Mouse (Mus musculus) telencephalon, adult 2 months (tissue): ENCODE measurements at regions not wholly inside any gene's neighbourhood (a gene's known extent, or its start where the extent isn't known, plus 50 kb on each side); places are given as distances from the start of the nearest gene placed in this dataset.
"Not testable (repeated sequence)": the region's sequence is repeated elsewhere in the genome, so short reads cannot be mapped to it uniquely, and the experiment has no call there.

ENCODE experiments used
- DNase-seq: peaks from one replicate; pipeline ENCODE4 v3.0.0-alpha.2; 2011; ENCODE audit warnings: low read depth, low spot score

DNA sequence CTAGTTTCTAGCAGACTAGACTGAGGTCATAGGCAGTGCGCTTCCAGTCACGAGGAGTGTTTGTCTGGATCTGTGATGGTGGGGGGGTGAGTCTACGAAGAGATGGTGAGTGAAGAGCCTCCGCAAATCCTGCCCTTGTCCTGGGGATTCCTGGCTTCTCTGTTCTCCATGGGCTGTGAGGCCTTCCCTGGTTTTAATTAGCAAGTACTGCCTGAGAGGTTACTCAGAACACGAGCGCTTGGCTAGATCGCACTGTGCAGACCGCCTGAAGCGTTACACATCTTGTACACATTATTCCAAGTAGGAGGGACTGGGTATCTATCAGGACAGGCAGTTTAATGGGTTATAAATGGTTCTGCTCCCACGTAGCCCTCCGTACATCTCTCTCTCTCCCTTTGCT is 76.9 kb downstream of the Cpn2 start:
- DNase-seq = no peak

- no peak for DNase-seq
These were observed 76.3 kb downstream of the Cpn2 start for GRCm38 (mm10) chr16:30190935-30191514.

DNA sequence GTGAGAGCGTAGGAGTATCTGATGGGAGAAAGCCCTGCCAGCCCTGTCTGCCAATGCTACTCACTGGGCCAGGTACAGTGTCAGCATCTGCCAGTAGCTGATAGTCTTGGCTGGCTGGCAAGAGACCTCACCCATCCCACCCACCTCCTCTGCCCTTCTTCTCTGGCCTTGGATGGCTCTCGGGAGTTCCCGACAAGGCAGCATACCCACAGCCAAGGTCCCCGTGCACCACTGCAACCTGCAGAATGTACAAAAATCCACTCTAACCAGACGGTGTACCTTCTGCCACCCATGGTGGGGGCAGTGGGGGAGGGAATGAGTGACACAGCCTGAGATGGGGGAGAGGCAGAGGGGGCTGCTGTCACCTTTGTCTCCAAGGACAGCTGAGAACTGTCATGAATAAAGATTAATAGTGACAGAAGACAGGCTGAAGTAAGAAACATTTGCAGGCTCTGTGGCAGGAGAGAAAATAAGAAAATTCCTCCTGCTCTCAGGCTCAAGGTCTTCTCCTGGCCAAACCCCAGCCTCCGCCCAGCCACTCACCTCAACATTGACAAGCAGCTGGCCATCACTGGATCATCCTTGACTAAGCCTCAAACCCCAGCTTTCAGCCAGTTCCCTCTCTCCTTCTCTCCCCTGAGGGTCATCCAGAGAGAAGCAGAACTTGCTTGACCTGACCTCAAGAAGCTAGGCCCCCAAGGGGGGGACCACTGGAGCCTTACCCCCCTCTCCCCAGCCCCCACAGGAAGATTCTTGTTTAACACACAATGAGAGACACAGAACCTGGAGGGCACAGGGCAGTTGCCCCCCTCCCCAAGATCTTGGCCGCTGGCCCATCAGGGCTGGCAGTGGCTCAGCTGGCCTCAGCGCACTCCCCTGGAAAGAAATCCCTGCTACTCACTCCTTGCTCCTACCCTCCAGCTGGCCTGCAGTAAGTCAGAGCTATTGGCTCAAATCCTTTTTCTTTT is 73.7 kb downstream of the Cpn2 start:
- no peak for DNase-seq

DNA sequence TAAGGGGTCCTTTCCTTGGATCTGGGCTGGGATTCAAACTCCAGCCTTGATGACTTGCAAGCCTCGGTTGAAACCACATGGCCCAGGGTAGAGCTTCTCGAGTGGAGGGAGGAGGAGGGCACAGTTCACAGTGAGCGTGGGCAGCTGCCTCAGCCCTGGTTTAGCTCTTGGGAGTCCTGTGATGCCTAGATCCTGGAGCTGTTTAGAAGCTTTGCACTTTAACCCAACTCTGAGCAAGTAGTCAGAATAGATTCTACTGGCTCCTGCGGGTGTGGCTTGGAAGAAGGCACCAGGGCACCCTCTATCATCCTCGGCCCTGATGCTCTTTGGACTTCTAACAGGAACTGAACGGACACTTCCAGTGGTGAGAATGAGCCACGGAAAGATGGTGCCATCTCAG is 72.5 kb downstream of the Cpn2 start:
- no peak for DNase-seq

- not testable (repeated sequence) for DNase-seq
These were observed 71.4 kb downstream of the Cpn2 start for GRCm38 (mm10) chr16:30195859-30196258.

GRCm38 (mm10) chr16:30197351-30197750 is 69.9 kb downstream of the Cpn2 start:
- no peak for DNase-seq

DNA sequence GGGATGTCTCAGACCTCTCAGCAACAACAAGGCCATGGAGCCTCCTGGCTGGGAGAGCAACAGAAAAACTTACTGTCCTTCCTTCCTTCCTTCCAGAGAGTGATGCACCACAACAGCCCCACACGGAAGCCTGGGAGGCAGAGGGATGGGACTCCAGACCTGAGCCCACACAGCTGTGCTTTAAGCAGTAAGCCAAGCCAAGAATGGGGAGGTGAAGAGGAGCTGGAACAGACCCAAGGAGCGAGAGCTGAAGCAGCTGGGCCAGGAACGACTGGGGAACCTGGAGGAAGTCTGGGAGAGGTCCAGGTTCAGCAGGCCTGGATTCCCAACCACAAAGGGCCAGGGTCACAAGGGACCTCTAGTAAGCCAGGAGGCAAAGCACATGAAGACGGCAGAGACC is 67.5 kb downstream of the Cpn2 start:
- DNase-seq = no peak

DNA sequence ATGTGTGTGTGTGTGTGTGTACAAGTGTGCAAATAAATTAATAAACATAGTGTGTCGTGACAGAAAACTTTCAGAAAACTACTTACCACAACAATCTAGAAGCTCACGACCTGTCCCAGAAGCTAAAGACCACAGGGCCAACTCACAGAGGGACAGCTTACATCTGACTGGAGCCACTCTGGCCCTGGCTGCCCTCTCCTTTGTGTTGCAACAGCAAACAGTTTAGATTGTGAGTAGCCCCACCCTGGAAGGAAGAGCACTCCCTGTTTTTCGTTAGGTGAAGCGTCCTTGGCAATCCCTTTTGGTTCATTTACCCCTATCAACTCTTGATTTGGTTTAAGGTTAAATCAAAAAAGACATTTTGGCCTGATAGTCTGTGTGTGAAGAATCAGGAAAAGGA is 63.2 kb downstream of the Cpn2 start:
- DNase-seq = no peak

DNA sequence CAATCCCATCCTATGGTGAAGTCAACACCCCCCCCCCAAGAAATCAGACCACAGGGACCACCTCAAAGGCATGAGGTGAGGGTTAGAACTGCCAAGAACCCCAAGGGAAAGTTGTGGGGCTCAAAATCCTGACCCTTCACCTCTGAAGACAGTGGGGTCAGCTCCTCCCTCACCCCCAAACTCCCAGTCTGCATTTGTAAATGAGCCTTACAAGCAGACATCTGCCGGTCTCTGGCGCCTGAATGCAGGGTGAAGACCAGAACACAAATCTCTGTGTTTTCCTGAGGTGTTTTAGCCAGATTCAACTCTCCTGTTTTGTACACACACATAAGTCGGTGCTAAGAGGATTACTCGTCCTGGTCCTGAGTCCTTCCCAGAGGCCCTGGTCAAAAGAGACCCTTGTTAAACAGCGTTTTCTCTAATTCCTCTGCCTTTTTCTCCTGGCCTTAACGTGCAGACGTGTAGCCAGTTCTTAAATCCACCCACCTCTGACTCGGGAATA is 61.9 kb downstream of the Cpn2 start:
- no peak for DNase-seq

DNA sequence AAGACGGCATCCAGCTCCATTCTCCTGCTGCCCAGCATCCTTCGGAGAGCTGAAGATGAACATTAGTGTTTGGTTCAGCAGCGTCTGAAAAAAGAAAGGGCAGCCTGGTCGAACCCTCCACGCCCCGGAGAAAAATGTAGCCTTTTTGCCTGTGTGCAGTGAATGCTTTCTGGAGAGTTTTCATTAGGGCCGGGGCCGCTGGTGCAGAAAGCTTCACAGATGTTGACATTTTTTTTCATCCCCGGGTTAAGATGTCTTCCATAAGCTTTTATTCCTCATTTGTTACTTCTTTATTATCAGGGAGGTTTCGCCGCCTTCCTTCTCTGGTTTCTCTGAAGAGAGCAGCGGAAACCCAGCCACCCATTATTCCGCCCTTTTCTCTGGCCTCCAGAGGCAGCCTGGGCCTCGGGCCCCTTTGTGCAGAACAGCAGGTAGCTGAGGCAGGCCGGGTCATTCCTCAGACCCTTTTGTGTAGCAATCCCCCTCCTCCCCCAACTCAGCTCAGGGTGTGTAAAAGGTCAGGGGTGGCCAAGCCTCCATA is 61.4 kb downstream of the Cpn2 start:
- no peak for DNase-seq
